Mouse (Mus musculus) limb, embryonic 13.5 days (tissue): ENCODE data around the gene Sfxn1. TPM values are rescaled to one million over a fixed set of nuclear protein-coding genes. Genes with fewer than 3 reads are reported as not detected.

ENCODE experiments used
- ATAC-seq: fragments of 200-750 bp; cut with Nextera tagmentation; 2 replicates; pipeline ENCODE4 v1.8.0; 2017; ENCODE audit warnings: low read depth, moderate number of reproducible peaks, moderate TSS enrichment; ENCODE audit not compliant: low FRiP score
- H3K27ac ChIP-seq: fragments of 300-500 bp; sonication (generic); 2 replicates; pipeline ENCODE4 v1.5.1; 2015; ENCODE audit warnings: inconsistent platforms, mild to moderate bottlenecking, moderate library complexity
- H3K27me3 ChIP-seq: fragments of 300-500 bp; sonication (generic); 2 replicates; pipeline ENCODE4 v1.6.1; 2015; ENCODE audit warnings: mild to moderate bottlenecking, inconsistent platforms
- H3K36me3 ChIP-seq: fragments of 300-500 bp; sonication (generic); 2 replicates; pipeline ENCODE4 v1.6.1; 2015; ENCODE audit warnings: inconsistent platforms, mild to moderate bottlenecking, moderate library complexity
- H3K4me1 ChIP-seq: fragments of 300-500 bp; sonication (generic); 2 replicates; pipeline ENCODE4 v1.6.1; 2015; ENCODE audit warnings: inconsistent platforms
- H3K4me2 ChIP-seq: fragments of 300-500 bp; sonication (generic); replicated peaks from 2 replicates; pipeline ENCODE4 v1.6.1; 2015; ENCODE audit warnings: inconsistent platforms, mild to moderate bottlenecking, moderate library complexity
- H3K4me3 ChIP-seq: fragments of 300-500 bp; sonication (generic); 2 replicates; pipeline ENCODE4 v1.5.1; 2015; ENCODE audit warnings: moderate library complexity, mild to moderate bottlenecking, inconsistent platforms
- H3K9ac ChIP-seq: fragments of 300-500 bp; sonication (generic); 2 replicates; pipeline ENCODE4 v1.6.1; 2015; ENCODE audit warnings: mild to moderate bottlenecking, inconsistent platforms
- H3K9me3 ChIP-seq: fragments of 300-500 bp; sonication (generic); 2 replicates; pipeline ENCODE4 v1.6.1; 2016; ENCODE audit warnings: inconsistent platforms
- WGBS: fragments of 180-500 bp; shearing (Covaris S2); methylation state at CpG from one replicate; pipeline ENCODE4 v1.1.7; 2015; 5-methylcytosine and 5-hydroxymethylcytosine counted together
- polyA plus RNA-seq: library from polyadenylated mRNA; unstranded; fragments of >200 nt; fragmentation: Nextera tagmentation; extraction: Ambion mirVana; gene quantifications from 2 replicates; pipeline ENCODE4 v1.2.1, GENCODE M21; 2015

Gene Sfxn1
- polyA plus RNA-seq = 51.7 and 53.7 TPM in 2 replicates

GRCm38 (mm10) chr13:54071606-54072331 lies at the start of gene Sfxn1:
Sfxn1 (plus strand) TSS chr13:54071869.
- H3K27ac ChIP-seq = peak within 1 kb of the TSS; percentile 39; the same call in 1 of the 2 replicates
- H3K9me3 ChIP-seq = 0 out of 2 replicates have a peak, but pooled peaks cover 4% of the 10 kb centered on the region
- H3K36me3 ChIP-seq = no peaks in the 10 kb centered on the region
- H3K27me3 ChIP-seq = peaks cover 18% of the 10 kb centered on the region
- peak within 1 kb of the TSS; percentile 77 for H3K4me2 ChIP-seq
- WGBS = under 1% methylated on average over 70 of the region's 74 CpGs
- H3K4me3 ChIP-seq = peak within 1 kb of the TSS; percentile 76
- ATAC-seq = peak; percentile 82
- peak within 1 kb of the TSS; percentile 86 for H3K9ac ChIP-seq
- peaks cover 29% of the 10 kb centered on the region for H3K4me1 ChIP-seq

GRCm38 (mm10) chr13:54023311-54023710 lies 48.4 kb upstream of the Sfxn1 start:
- no peak for ATAC-seq

DNA sequence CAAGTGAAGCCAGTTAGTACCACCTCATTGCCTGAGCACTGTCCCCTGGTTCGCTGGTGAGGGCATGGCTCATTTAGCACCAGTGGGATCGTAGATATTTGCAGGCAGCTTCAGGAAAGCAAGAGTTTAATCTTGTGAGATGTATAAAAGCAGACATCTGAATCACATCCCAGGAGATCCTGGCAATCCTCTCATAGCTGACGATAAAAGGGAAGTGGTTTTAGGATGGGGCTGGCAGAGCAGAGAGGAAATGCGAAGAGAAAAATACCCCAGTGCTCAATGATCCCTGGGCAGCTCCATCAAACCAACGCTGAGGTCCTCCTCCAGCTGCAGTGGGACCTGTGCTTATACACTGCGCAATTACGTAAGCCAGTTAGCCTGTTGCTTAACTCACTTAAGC lies 44.6 kb upstream of the Sfxn1 start:
- 77% methylated on average over 7 of the region's 7 CpGs for WGBS
- no peak overlapping the region for H3K9ac ChIP-seq
- H3K36me3 ChIP-seq = no peaks in the 10 kb centered on the region
- H3K27ac ChIP-seq = no peak overlapping the region
- no peaks in the 10 kb centered on the region for H3K4me1 ChIP-seq
- H3K4me3 ChIP-seq = no peak overlapping the region
- no peaks in the 10 kb centered on the region for H3K9me3 ChIP-seq
- ATAC-seq = no peak
- H3K27me3 ChIP-seq = 0 out of 2 replicates have a peak, but pooled peaks cover 6% of the 10 kb centered on the region
- no peak overlapping the region for H3K4me2 ChIP-seq

More at GRCm38 (mm10) chr13:54023311-54023710, 48.4 kb upstream of the Sfxn1 start:
- Histone ChIP-seq H3K36me3 (no peaks in the 10 kb centered on the region), H3K4me2 (no peak overlapping the region), H3K4me3 (no peak overlapping the region), H3K9me3 (no peaks in the 10 kb centered on the region), H3K4me1 (no peaks in the 10 kb centered on the region), H3K27me3 (0 out of 2 replicates have a peak, but pooled peaks cover 4% of the 10 kb centered on the region), H3K27ac (no peak overlapping the region), H3K9ac (no peak overlapping the region)
- 67% methylated on average over 5 of the region's 5 CpGs for WGBS

DNA sequence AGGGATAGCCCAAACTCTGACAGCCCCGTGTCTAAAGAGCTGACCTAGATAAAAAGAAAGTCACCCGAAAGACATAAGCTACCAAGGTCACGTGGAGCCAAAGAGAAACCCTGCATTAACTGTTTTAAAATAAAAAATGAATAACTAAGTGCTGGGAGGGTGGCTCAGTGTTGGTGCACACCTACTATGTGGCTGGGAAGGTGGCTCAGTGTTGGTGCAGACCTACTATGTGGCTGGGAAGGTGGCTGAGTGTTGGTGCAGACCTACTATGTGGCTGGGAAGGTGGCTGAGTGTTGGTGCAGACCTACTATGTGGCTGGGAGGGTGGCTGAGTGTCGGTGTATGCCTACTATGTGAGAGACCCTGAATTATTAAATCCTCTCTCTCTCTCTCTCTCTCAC lies 38.0 kb upstream of the Sfxn1 start:
- Histone ChIP-seq H3K27me3 (peaks cover 6% of the 10 kb centered on the region; the same call in 1 of the 2 replicates), H3K27ac (no peak overlapping the region), H3K4me3 (no peak overlapping the region), H3K9me3 (no peaks in the 10 kb centered on the region), H3K4me2 (no peak overlapping the region), H3K9ac (no peak overlapping the region), H3K4me1 (no peaks in the 10 kb centered on the region), H3K36me3 (no peaks in the 10 kb centered on the region)
- no peak for ATAC-seq
- 85% methylated on average over 4 of the region's 4 CpGs for WGBS

GRCm38 (mm10) chr13:54035541-54035940 lies 36.1 kb upstream of the Sfxn1 start:
- Histone ChIP-seq H3K4me2 (no peak overlapping the region), H3K9ac (no peak overlapping the region), H3K4me1 (no peaks in the 10 kb centered on the region), H3K36me3 (no peaks in the 10 kb centered on the region), H3K9me3 (no peaks in the 10 kb centered on the region), H3K4me3 (no peak overlapping the region), H3K27ac (no peak overlapping the region), H3K27me3 (peaks cover 4% of the 10 kb centered on the region; the same call in 1 of the 2 replicates)
- 65% methylated on average over 1 of the region's 1 CpGs for WGBS
- ATAC-seq = no peak

DNA sequence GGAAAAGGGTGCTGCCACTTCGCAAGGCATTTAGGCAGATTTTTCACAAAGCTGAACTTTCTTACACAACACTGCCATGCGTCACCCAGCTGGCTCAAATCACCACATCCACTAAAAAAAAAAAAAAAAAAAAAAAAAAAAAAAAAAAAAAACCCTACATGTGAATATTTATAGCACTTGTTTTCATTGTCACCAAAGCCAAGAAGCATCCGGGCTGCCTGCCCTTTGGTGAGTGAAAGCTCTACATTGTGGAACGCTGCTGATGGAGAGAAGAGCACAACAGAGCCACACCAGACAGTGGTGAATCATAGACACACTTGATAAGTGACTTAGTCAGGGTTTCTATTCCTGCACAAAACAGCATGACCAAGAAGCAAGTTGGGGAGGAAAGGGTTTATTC lies 33.7 kb upstream of the Sfxn1 start:
- peaks cover 9% of the 10 kb centered on the region; the same call in 1 of the 2 replicates for H3K27me3 ChIP-seq
- H3K9me3 ChIP-seq = no peaks in the 10 kb centered on the region

DNA sequence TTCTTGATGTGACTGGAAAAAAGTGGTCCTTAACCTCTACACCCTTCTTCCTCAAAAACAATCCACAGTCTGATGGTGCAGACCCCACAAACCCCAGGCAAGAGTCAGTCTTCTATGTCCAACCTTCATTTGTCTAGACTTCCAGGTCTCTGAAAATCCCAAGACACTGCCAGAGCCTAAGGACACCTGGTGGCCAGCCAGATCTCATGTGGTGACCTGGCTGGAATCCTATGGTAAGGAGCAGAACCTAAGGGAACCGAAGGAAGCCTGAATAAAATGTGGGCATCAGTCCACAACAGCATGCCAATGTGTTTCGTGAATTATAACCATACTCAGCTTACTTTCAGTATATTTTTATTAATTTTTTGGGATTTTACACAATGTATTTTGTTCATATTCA lies 31.4 kb upstream of the Sfxn1 start:
- H3K9ac ChIP-seq = no peak overlapping the region
- H3K4me3 ChIP-seq = no peak overlapping the region
- H3K27me3 ChIP-seq = peaks cover 18% of the 10 kb centered on the region
- no peak overlapping the region for H3K27ac ChIP-seq
- no peaks in the 10 kb centered on the region for H3K9me3 ChIP-seq
- no peak overlapping the region for H3K4me2 ChIP-seq
- ATAC-seq = no peak
- H3K36me3 ChIP-seq = no peaks in the 10 kb centered on the region
- no peaks in the 10 kb centered on the region for H3K4me1 ChIP-seq
- WGBS = 95% methylated on average over 2 of the region's 2 CpGs

More for the DNA sequence above, 33.7 kb upstream of the Sfxn1 start:
- 82% methylated on average over 4 of the region's 4 CpGs for WGBS
- H3K4me1 ChIP-seq = no peaks in the 10 kb centered on the region
- no peak overlapping the region for H3K4me2 ChIP-seq
- H3K27ac ChIP-seq = no peak overlapping the region
- no peak for ATAC-seq
- H3K4me3 ChIP-seq = no peak overlapping the region
- H3K9ac ChIP-seq = no peak overlapping the region
- H3K36me3 ChIP-seq = no peaks in the 10 kb centered on the region

GRCm38 (mm10) chr13:54048679-54049352 lies 22.9 kb upstream of the Sfxn1 start:
- H3K27ac ChIP-seq = no peak overlapping the region
- no peak overlapping the region for H3K4me3 ChIP-seq
- no peaks in the 10 kb centered on the region for H3K9me3 ChIP-seq
- peaks cover 52% of the 10 kb centered on the region for H3K27me3 ChIP-seq
- WGBS = 79% methylated on average over 7 of the region's 7 CpGs
- H3K36me3 ChIP-seq = no peaks in the 10 kb centered on the region
- no peak for ATAC-seq
- no peak overlapping the region for H3K9ac ChIP-seq
- H3K4me1 ChIP-seq = 0 out of 2 replicates have a peak, but pooled peaks cover 3% of the 10 kb centered on the region
- no peak overlapping the region for H3K4me2 ChIP-seq

GRCm38 (mm10) chr13:54051641-54052040 lies 20.0 kb upstream of the Sfxn1 start:
- 66% methylated on average over 7 of the region's 7 CpGs for WGBS
- H3K27ac ChIP-seq = no peak overlapping the region
- H3K9ac ChIP-seq = no peak overlapping the region
- no peaks in the 10 kb centered on the region for H3K36me3 ChIP-seq
- H3K4me1 ChIP-seq = peaks cover 16% of the 10 kb centered on the region
- H3K4me2 ChIP-seq = no peak overlapping the region
- no peak for ATAC-seq
- no peak overlapping the region for H3K4me3 ChIP-seq
- no peaks in the 10 kb centered on the region for H3K9me3 ChIP-seq
- H3K27me3 ChIP-seq = peaks cover 74% of the 10 kb centered on the region

DNA sequence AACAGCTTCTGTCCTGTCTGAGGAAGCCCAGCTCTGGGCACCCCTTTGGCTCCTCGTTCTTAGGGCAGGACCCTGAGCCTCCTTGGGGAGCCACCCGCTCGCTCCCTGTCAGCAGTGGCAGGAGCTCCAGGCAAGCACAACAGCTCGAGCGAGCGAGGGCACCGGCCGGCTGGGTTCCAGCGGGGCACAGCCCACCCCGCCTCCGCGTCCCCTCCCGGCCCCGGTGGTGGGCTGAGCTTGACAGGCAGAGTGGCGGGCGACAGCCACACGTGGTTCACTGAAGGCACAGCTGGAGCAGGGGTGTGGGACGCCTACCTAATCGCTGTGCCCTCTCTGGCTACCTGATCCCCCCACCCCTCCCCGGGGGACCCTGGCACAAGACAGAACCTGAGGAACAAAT lies 16.7 kb upstream of the Sfxn1 start:
- Histone ChIP-seq H3K27ac (no peak overlapping the region), H3K9me3 (no peaks in the 10 kb centered on the region), H3K4me1 (peaks cover 16% of the 10 kb centered on the region), H3K27me3 (peaks cover 85% of the 10 kb centered on the region), H3K4me2 (peak overlapping the region; percentile 87), H3K9ac (peak overlapping the region; percentile 48; the same call in 1 of the 2 replicates), H3K4me3 (peak overlapping the region; percentile 48), H3K36me3 (no peaks in the 10 kb centered on the region)
- ATAC-seq = no peak
- WGBS = 1% methylated on average over 20 of the region's 20 CpGs

- H3K27ac ChIP-seq = no peak within 1 kb of the TSS
- 1% methylated on average over 31 of the region's 31 CpGs for WGBS
- peaks cover 82% of the 10 kb centered on the region for H3K27me3 ChIP-seq
- H3K4me3 ChIP-seq = peak within 1 kb of the TSS; percentile 48
- H3K36me3 ChIP-seq = no peaks in the 10 kb centered on the region
- peaks cover 13% of the 10 kb centered on the region for H3K4me1 ChIP-seq
- H3K9me3 ChIP-seq = no peaks in the 10 kb centered on the region
- peak within 1 kb of the TSS; percentile 87 for H3K4me2 ChIP-seq
- peak within 1 kb of the TSS; percentile 48 for H3K9ac ChIP-seq
- peak; percentile 72; the same call in 1 of the 2 replicates for ATAC-seq
Measured at GRCm38 (mm10) chr13:54055448-54055861, 16.2 kb upstream of the Sfxn1 start, which contains the start of gene Drd1. Drd1 (minus strand) TSS chr13:54055705.

DNA sequence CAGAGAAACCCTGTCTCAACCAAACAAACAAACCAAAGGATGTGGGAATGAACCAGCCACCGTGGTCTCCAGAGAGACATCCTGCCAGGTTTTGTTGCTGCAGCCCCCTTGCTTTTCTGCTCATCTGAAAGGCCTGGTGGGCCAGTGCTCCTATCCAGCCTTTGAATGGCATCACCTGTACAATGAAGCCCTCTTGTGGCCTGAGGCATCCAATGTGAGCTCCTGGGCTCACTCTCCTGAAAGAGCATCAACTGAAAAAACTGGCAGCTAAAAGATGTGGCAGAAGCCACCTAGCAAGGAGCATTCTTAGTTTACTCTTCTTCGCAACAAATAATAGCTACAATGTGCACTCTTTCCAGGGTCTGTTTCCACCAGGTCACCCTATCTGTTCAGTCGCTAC lies 9.6 kb upstream of the Sfxn1 start:
- H3K27me3 ChIP-seq = peaks cover 60% of the 10 kb centered on the region
- H3K36me3 ChIP-seq = no peaks in the 10 kb centered on the region
- H3K9ac ChIP-seq = no peak overlapping the region
- H3K9me3 ChIP-seq = no peaks in the 10 kb centered on the region
- no peak overlapping the region for H3K4me2 ChIP-seq
- H3K27ac ChIP-seq = no peak overlapping the region
- ATAC-seq = no peak
- H3K4me3 ChIP-seq = no peak overlapping the region
- H3K4me1 ChIP-seq = no peaks in the 10 kb centered on the region
- 94% methylated on average over 3 of the region's 3 CpGs for WGBS
